In the genomic region with DNA sequence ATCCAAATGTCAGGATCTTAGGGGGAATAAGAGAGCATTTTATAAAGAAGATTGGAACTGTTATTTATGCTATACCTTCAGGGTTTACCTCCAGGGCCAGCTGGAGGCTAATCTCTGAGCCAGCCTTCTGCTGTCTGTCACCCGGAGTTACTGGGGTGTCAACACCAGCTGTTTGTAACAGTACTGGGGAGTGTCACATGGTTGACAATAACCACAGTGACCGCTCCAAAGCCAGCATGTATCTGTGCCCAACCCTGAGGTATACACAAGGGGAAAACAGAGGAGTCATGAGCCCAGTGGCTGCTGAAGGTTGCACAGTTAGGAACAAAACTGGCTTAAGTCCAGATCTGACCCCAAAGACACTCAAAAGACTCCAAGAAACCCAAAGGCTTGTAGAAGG, we compare ENCODE assay signal across 19 mouse cellular contexts.
"Had no signal": no experiment of that assay in that cellular context is flagged by ENCODE, and none has a peak within 500 bp of the region (broad histone marks: within the 10 kb centered on the region; RNA-seq: fewer than 3 reads in every experiment).

No protein-coding gene starts in this region.

- H3K36me3 ChIP-seq: midbrain, embryonic 12.5 days; midbrain, embryonic 15.5 days; neural tube, embryonic 13.5 days had no signal

- H3K4me2 ChIP-seq: lung, embryonic 14.5 days; midbrain, embryonic 12.5 days; midbrain, embryonic 15.5 days; neural tube, embryonic 13.5 days had no signal

- ATAC-seq: liver, postnatal 0 days; lung, postnatal 0 days; midbrain, embryonic 15.5 days had no signal

- DNase-seq: kidney, postnatal 25 days; layer of hippocampus, adult 9-11 months; liver, postnatal 0 days; lung, embryonic 14.5 days; right cerebral cortex, adult 18-20 months; right cerebral cortex, postnatal 14 days; right cerebral cortex, postnatal 4 days; thymus, adult 2 months; thymus, postnatal 14 days; thymus, postnatal 4 days had no signal

- H3K4me3 ChIP-seq: layer of hippocampus, adult 2 months; midbrain, embryonic 12.5 days; midbrain, embryonic 15.5 days; neural tube, embryonic 13.5 days had no signal

- H3K27ac ChIP-seq: kidney, postnatal 0 days; layer of hippocampus, adult 2 months; liver, embryonic 14.5 days; macrophage; midbrain, embryonic 12.5 days; midbrain, embryonic 15.5 days; neural tube, embryonic 13.5 days; stomach, postnatal 0 days had no signal

- H3K9ac ChIP-seq: liver, embryonic 14.5 days; liver, postnatal 0 days; lung, embryonic 14.5 days; midbrain, embryonic 12.5 days; midbrain, embryonic 15.5 days; neural tube, embryonic 13.5 days had no signal

- H3K9me3 ChIP-seq: midbrain, embryonic 12.5 days; midbrain, embryonic 15.5 days; neural tube, embryonic 13.5 days had no signal
